Mouse (Mus musculus): Measurements from ENCODE around the gene Ece1. TPM values are rescaled to one million over a fixed set of nuclear protein-coding genes. Genes with fewer than 3 reads are reported as not detected.

Gene Ece1
- polyA plus RNA-seq, 2 experiments = 11.4 to 15.9 TPM

GRCm38 (mm10) chr4:137918559-137918958, 56.5 kb downstream of the Ece1 start:
- ATAC-seq (ENCODE audit: insufficient read depth) (no peak), DNase-seq (ENCODE audit: low read depth in 3 of 3, low spot score in 3 of 3) (no peak)
- Histone ChIP-seq H3K4me2 (ENCODE audit: low read depth) (no peak overlapping the region), H3K4me1 (replicated peaks; ENCODE audit: control insufficient read depth in 2 of 2, insufficient read depth in 2 of 2, low read length in 1 of 2) (peaks cover 0 to 10% of the 10 kb centered on the region in 2 experiments; a peak in 2 of 4 replicates), H3K36me3 (replicated peaks; ENCODE audit: control insufficient read depth, insufficient read depth, low read depth) (no peaks in the 10 kb centered on the region), H3K9ac (replicated peaks) (no peak overlapping the region), H3K27me3 (ENCODE audit: control insufficient read depth, insufficient read depth, low read length) (no peaks in the 10 kb centered on the region), H3K9me3 (ENCODE audit: control insufficient read depth, low read length) (no peaks in the 10 kb centered on the region), H3K27ac (no peak overlapping the region), H3K4me3 (ENCODE audit: insufficient read depth in 1 of 2, low read depth in 2 of 2, low read length in 2 of 2) (no peak overlapping the region)
- TF ChIP-seq EP300 (IDR thresholded peaks at IDR 0.05; ENCODE audit: low read depth) (no peak), CTCF (IDR thresholded peaks at IDR 0.05; ENCODE audit: low read depth) (no peak)
- WGBS (ENCODE audit: insufficient replicate concordance) = 83% methylated on average over 9 of the region's 9 CpGs

GRCm38 (mm10) chr4:137919116-137919515, 57.1 kb downstream of the Ece1 start:
- DNase-seq (ENCODE audit: low read depth in 3 of 3, low spot score in 3 of 3) = no peak
- no peak overlapping the region for H3K27ac ChIP-seq

GRCm38 (mm10) chr4:137920005-137920404, 58.0 kb downstream of the Ece1 start:
- no peak overlapping the region for H3K27ac ChIP-seq
- no peak for TF ChIP-seq CTCF (IDR thresholded peaks at IDR 0.05; ENCODE audit: low read depth)
- TF ChIP-seq EP300 (IDR thresholded peaks at IDR 0.05; ENCODE audit: low read depth) = no peak
- peaks cover 0 to 10% of the 10 kb centered on the region in 2 experiments; a peak in 2 of 4 replicates for H3K4me1 ChIP-seq (replicated peaks; ENCODE audit: control insufficient read depth in 2 of 2, insufficient read depth in 2 of 2, low read length in 1 of 2)
- no peak overlapping the region for H3K4me2 ChIP-seq (ENCODE audit: low read depth)
- DNase-seq (ENCODE audit: low read depth in 3 of 3, low spot score in 3 of 3) (no peak), ATAC-seq (ENCODE audit: insufficient read depth) (no peak)
- no peaks in the 10 kb centered on the region for H3K36me3 ChIP-seq (replicated peaks; ENCODE audit: control insufficient read depth, insufficient read depth, low read depth)
- no peak overlapping the region for H3K4me3 ChIP-seq (ENCODE audit: insufficient read depth in 1 of 2, low read depth in 2 of 2, low read length in 2 of 2)
- WGBS (ENCODE audit: insufficient replicate concordance) = 19% methylated on average over 7 of the region's 7 CpGs
- H3K9ac ChIP-seq (replicated peaks) = no peak overlapping the region
- no peaks in the 10 kb centered on the region for H3K9me3 ChIP-seq (ENCODE audit: control insufficient read depth, low read length)
- no peaks in the 10 kb centered on the region for H3K27me3 ChIP-seq (ENCODE audit: control insufficient read depth, insufficient read depth, low read length)

More at GRCm38 (mm10) chr4:137919116-137919515, 57.1 kb downstream of the Ece1 start:
- no peak overlapping the region for H3K4me2 ChIP-seq (ENCODE audit: low read depth)
- H3K4me1 ChIP-seq (replicated peaks; ENCODE audit: control insufficient read depth in 2 of 2, insufficient read depth in 2 of 2, low read length in 1 of 2) = peaks cover 0 to 10% of the 10 kb centered on the region in 2 experiments; a peak in 2 of 4 replicates
- no peak overlapping the region for H3K9ac ChIP-seq (replicated peaks)
- ATAC-seq (ENCODE audit: insufficient read depth) = no peak
- TF ChIP-seq CTCF (IDR thresholded peaks at IDR 0.05; ENCODE audit: low read depth) (no peak), EP300 (IDR thresholded peaks at IDR 0.05; ENCODE audit: low read depth) (no peak)
- H3K9me3 ChIP-seq (ENCODE audit: control insufficient read depth, low read length) = no peaks in the 10 kb centered on the region
- no peaks in the 10 kb centered on the region for H3K36me3 ChIP-seq (replicated peaks; ENCODE audit: control insufficient read depth, insufficient read depth, low read depth)
- H3K4me3 ChIP-seq (ENCODE audit: insufficient read depth in 1 of 2, low read depth in 2 of 2, low read length in 2 of 2) = no peak overlapping the region
- no peaks in the 10 kb centered on the region for H3K27me3 ChIP-seq (ENCODE audit: control insufficient read depth, insufficient read depth, low read length)
- WGBS (ENCODE audit: insufficient replicate concordance) = 68% methylated on average over 10 of the region's 10 CpGs

GRCm38 (mm10) chr4:137920500-137920961, 58.5 kb downstream of the Ece1 start:
- Histone ChIP-seq H3K9me3 (ENCODE audit: control insufficient read depth, low read length) (no peaks in the 10 kb centered on the region), H3K4me1 (replicated peaks; ENCODE audit: control insufficient read depth in 2 of 2, insufficient read depth in 2 of 2, low read length in 1 of 2) (peaks cover 0 to 10% of the 10 kb centered on the region in 2 experiments; a peak in 2 of 4 replicates), H3K36me3 (replicated peaks; ENCODE audit: control insufficient read depth, insufficient read depth, low read depth) (no peaks in the 10 kb centered on the region), H3K9ac (replicated peaks) (no peak overlapping the region), H3K27me3 (ENCODE audit: control insufficient read depth, insufficient read depth, low read length) (no peaks in the 10 kb centered on the region), H3K27ac (no peak overlapping the region), H3K4me3 (ENCODE audit: insufficient read depth in 1 of 2, low read depth in 2 of 2, low read length in 2 of 2) (no peak overlapping the region), H3K4me2 (ENCODE audit: low read depth) (no peak overlapping the region)
- DNase-seq (ENCODE audit: low read depth in 3 of 3, low spot score in 3 of 3) = no peak
- TF ChIP-seq CTCF (IDR thresholded peaks at IDR 0.05; ENCODE audit: low read depth) = no peak
- no peak for TF ChIP-seq EP300 (IDR thresholded peaks at IDR 0.05; ENCODE audit: low read depth)
- no peak for ATAC-seq (ENCODE audit: insufficient read depth)
- WGBS (ENCODE audit: insufficient replicate concordance) = 29% methylated on average over 10 of the region's 10 CpGs

- 70% methylated on average over 11 of the region's 11 CpGs for WGBS (ENCODE audit: insufficient replicate concordance)
- TF ChIP-seq EP300 (IDR thresholded peaks at IDR 0.05; ENCODE audit: low read depth) (no peak), CTCF (IDR thresholded peaks at IDR 0.05; ENCODE audit: low read depth) (no peak)
Observed at GRCm38 (mm10) chr4:137921510-137921909, 59.5 kb downstream of the Ece1 start.

More at GRCm38 (mm10) chr4:137921510-137921909, 59.5 kb downstream of the Ece1 start:
- H3K9ac ChIP-seq (replicated peaks) = no peak overlapping the region
- no peak overlapping the region for H3K4me2 ChIP-seq (ENCODE audit: low read depth)
- ATAC-seq (ENCODE audit: insufficient read depth) = no peak
- no peaks in the 10 kb centered on the region for H3K36me3 ChIP-seq (replicated peaks; ENCODE audit: control insufficient read depth, insufficient read depth, low read depth)
- no peaks in the 10 kb centered on the region for H3K9me3 ChIP-seq (ENCODE audit: control insufficient read depth, low read length)
- no peaks in the 10 kb centered on the region for H3K27me3 ChIP-seq (ENCODE audit: control insufficient read depth, insufficient read depth, low read length)
- H3K4me3 ChIP-seq (ENCODE audit: insufficient read depth in 1 of 2, low read depth in 2 of 2, low read length in 2 of 2) = no peak overlapping the region
- no peak overlapping the region for H3K27ac ChIP-seq
- DNase-seq (ENCODE audit: low read depth in 3 of 3, low spot score in 3 of 3) = no peak
- peaks cover 0 to 10% of the 10 kb centered on the region in 2 experiments; a peak in 2 of 4 replicates for H3K4me1 ChIP-seq (replicated peaks; ENCODE audit: control insufficient read depth in 2 of 2, insufficient read depth in 2 of 2, low read length in 1 of 2)
